Mouse (Mus musculus) gastrocnemius, postnatal 4 days (tissue): ENCODE results near the gene Zfp334. TPM values are rescaled to one million over a fixed set of nuclear protein-coding genes. Genes with fewer than 3 reads are reported as not detected.

ENCODE experiments used
- DNase-seq, 2 experiments: peaks; one replicate each; pipeline ENCODE4 v3.0.0; 2021 to 2022; ENCODE audit warnings: low spot score in 2 of 2, mixed read lengths in 2 of 2
- total RNA-seq, 2 experiments: library from RNA; stranded (reverse); gene quantifications; 2 replicates each; pipeline ENCODE4 v1.2.3; 2021

Zfp334 gene
- total RNA-seq, 2 experiments from 2014 or later, result 5.3 to 6.0 TPM

DNA sequence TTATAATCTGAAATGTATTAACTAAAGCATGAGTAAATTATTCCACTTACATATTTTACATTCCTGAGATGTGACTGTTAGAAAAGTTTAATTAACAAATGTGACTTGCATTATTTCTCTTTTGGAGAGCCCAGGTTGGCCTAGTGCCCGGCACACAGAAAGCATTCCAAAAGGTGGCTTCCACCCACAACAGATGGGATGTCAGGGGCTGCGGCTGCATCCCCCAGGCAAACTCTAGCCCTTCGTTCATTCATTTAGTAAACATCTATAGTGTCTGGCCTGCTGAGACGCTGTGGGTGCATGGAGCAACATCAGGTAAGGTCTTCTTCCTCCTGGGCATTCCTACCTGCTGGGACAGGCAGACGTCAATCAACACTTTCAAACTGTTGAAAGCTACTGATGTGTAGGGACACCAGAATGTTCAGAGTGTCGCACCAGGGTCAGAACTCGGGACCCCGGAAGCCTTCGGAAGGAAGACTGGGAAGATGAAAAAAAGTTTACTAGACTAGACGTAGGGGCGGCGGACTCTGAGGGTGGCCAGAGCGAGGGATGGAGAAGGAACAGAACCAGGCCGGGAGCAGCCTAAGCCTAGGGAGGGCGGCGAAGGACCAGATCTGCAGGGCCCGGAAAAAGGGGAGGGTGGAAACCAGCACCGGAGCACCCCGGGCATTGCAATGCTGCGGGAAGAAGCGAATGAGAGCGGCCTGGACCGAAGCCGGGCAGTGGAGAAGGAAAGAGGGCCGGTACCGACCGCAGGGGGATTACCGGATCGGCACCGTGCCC is 62.3 kb downstream of the Zfp334 start:
- DNase-seq, result no peak

Other genes starting within 250 kb of the Zfp334 start
- gene Cdh22, start 153.4 kb downstream of the Zfp334 start, total RNA-seq, result under 1 TPM; 0.26 to 0.42 TPM
- 10 to 100 TPM; 20.8 to 23.4 TPM for gene Slc35c2, start 100.4 kb downstream of the Zfp334 start, total RNA-seq
- gene Elmo2, start 61.8 kb downstream of the Zfp334 start, total RNA-seq, result 10 to 100 TPM; 27.1 to 36.9 TPM
- gene Zfp663, start 19.5 kb downstream of the Zfp334 start, total RNA-seq, result under 1 TPM in 1 of 2 experiments, not detected in 1; 0.29 TPM
- under 1 TPM in 1 of 2 experiments, not detected in 1; 0.10 TPM for gene Ocstamp, start 12.1 kb upstream of the Zfp334 start, total RNA-seq
- 1 to 10 TPM in 1 of 2 experiments, under 1 TPM in 1; 0.44 to 1.2 TPM for gene Slc13a3, start 85.0 kb upstream of the Zfp334 start, total RNA-seq
- 10 to 100 TPM; 11.9 to 13.5 TPM for gene Trp53rka, start 105.1 kb upstream of the Zfp334 start, total RNA-seq
- 1 to 10 TPM; 5.3 to 5.4 TPM for gene Slc2a10, start 115.5 kb upstream of the Zfp334 start, total RNA-seq
- 10 to 100 TPM in 1 of 2 experiments, 1 to 10 TPM in 1; 6.0 to 15.0 TPM for gene Eya2, start 206.8 kb upstream of the Zfp334 start, total RNA-seq